Mouse (Mus musculus): ENCODE results near the gene Rnaseh1.

Gene Rnaseh1

GRCm38 (mm10) chr12:28666734-28667133, 17.3 kb downstream of the Rnaseh1 start:
- no peak for DNase-seq (ENCODE audit: extremely low read depth, low read depth, low spot score)

- DNase-seq (ENCODE audit: extremely low read depth, low read depth, low spot score): no peak
Observed at GRCm38 (mm10) chr12:28667287-28667686, 17.9 kb downstream of the Rnaseh1 start.

GRCm38 (mm10) chr12:28674038-28674720, 24.8 kb downstream of the Rnaseh1 start:
- DNase-seq (ENCODE audit: extremely low read depth, low read depth, low spot score): no peak

GRCm38 (mm10) chr12:28675121-28675924, 25.9 kb downstream of the Rnaseh1 start, which contains the start of gene Adi1:
Gene Adi1, plus strand, starts transcription at chr12:28675231.
- no peak for DNase-seq (ENCODE audit: extremely low read depth, low read depth, low spot score)

GRCm38 (mm10) chr12:28675925-28676209, 26.5 kb downstream of the Rnaseh1 start:
- DNase-seq (ENCODE audit: extremely low read depth, low read depth, low spot score): no peak

GRCm38 (mm10) chr12:28684674-28685073, 35.3 kb downstream of the Rnaseh1 start:
- DNase-seq (ENCODE audit: extremely low read depth, low read depth, low spot score): no peak

GRCm38 (mm10) chr12:28685771-28686170, 36.4 kb downstream of the Rnaseh1 start:
- DNase-seq (ENCODE audit: extremely low read depth, low read depth, low spot score): no peak

GRCm38 (mm10) chr12:28686199-28686879, 36.9 kb downstream of the Rnaseh1 start:
- DNase-seq (ENCODE audit: extremely low read depth, low read depth, low spot score): no peak

- DNase-seq (ENCODE audit: extremely low read depth, low read depth, low spot score): no peak
Observed at GRCm38 (mm10) chr12:28688996-28689395, 39.6 kb downstream of the Rnaseh1 start.

GRCm38 (mm10) chr12:28690730-28691129, 41.3 kb downstream of the Rnaseh1 start:
- no peak for DNase-seq (ENCODE audit: extremely low read depth, low read depth, low spot score)

GRCm38 (mm10) chr12:28693738-28694137, 44.3 kb downstream of the Rnaseh1 start:
- no peak for DNase-seq (ENCODE audit: extremely low read depth, low read depth, low spot score)

GRCm38 (mm10) chr12:28694231-28694630, 44.8 kb downstream of the Rnaseh1 start:
- DNase-seq (ENCODE audit: extremely low read depth, low read depth, low spot score): no peak

- DNase-seq (ENCODE audit: extremely low read depth, low read depth, low spot score): no peak
Observed at GRCm38 (mm10) chr12:28694776-28695175, 45.4 kb downstream of the Rnaseh1 start.

- DNase-seq (ENCODE audit: extremely low read depth, low read depth, low spot score): no peak
Observed at GRCm38 (mm10) chr12:28697821-28698595, 48.6 kb downstream of the Rnaseh1 start.

- no peak for DNase-seq (ENCODE audit: extremely low read depth, low read depth, low spot score)
Observed at GRCm38 (mm10) chr12:28699086-28699485, 49.7 kb downstream of the Rnaseh1 start.

- DNase-seq (ENCODE audit: extremely low read depth, low read depth, low spot score): no peak
Observed at GRCm38 (mm10) chr12:28699656-28700055, 50.3 kb downstream of the Rnaseh1 start.

- DNase-seq (ENCODE audit: extremely low read depth, low read depth, low spot score): no peak
Observed at GRCm38 (mm10) chr12:28700101-28700511, 50.7 kb downstream of the Rnaseh1 start.

- no peak for DNase-seq (ENCODE audit: extremely low read depth, low read depth, low spot score)
Observed at GRCm38 (mm10) chr12:28700561-28701025, 51.2 kb downstream of the Rnaseh1 start.

- DNase-seq (ENCODE audit: extremely low read depth, low read depth, low spot score): no peak
Observed at GRCm38 (mm10) chr12:28701302-28701701, 51.9 kb downstream of the Rnaseh1 start.

- DNase-seq (ENCODE audit: extremely low read depth, low read depth, low spot score): no peak
Observed at GRCm38 (mm10) chr12:28704381-28704780, 55.0 kb downstream of the Rnaseh1 start.

- no peak for DNase-seq (ENCODE audit: extremely low read depth, low read depth, low spot score)
Observed at GRCm38 (mm10) chr12:28705204-28705603, 55.8 kb downstream of the Rnaseh1 start.

Measured in fat pad, adult 2 months (tissue).